Mouse (Mus musculus): ENCODE data around the gene Tulp2.

GRCm38 (mm10) chr7:45550821-45551511 is 69.3 kb downstream of the Tulp2 start:
- TF ChIP-seq POLR2A (IDR thresholded peaks at IDR 0.05; ENCODE audit: borderline replicate concordance, low read depth, low read length), result no peak
- no peak for TF ChIP-seq CTCF (IDR thresholded peaks at IDR 0.05; ENCODE audit: low read depth, low read length)

Measured in bone marrow macrophage, adult 2 months (primary cell).